Mouse (Mus musculus) brain, embryonic 14.5 days (tissue): Measurements from ENCODE around the gene Dhx30.

Experiments
- CTCF ChIP-seq: fragments of 200-500 bp; IDR thresholded peaks from 2 replicates; pipeline ENCODE4 v1.5.1; 2012; ENCODE audit warnings: inconsistent platforms, mild to moderate bottlenecking, moderate library complexity, borderline replicate concordance; ENCODE audit not compliant: insufficient read depth, insufficient read length; ENCODE audit errors: extremely low read depth
- POLR2A ChIP-seq: fragments of 200-500 bp; IDR thresholded peaks from 2 replicates; pipeline ENCODE4 v1.6.1; 2012; ENCODE audit warnings: mild to moderate bottlenecking, inconsistent platforms, borderline replicate concordance; ENCODE audit not compliant: poor library complexity, insufficient read depth, insufficient read length, severe bottlenecking; ENCODE audit errors: extremely low read depth

DNA sequence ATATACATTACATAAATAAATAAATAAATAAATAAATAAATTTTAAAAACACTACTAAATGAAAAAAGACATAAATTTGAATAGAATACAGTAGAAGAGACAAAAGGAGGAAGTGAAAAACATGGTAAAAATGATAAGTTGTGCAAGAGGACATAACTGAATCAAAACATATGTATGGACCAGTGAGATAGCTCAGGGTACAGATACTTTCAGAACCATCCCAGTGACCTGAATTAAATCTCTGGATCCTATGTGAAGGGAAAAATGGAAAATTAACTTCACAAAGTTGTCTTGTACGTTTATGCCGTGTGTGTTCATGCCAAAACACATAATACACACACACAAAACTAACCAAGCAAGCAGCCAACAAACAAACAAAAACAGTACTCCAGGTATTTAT, 5.7 kb upstream of the Dhx30 start:
- TF ChIP-seq CTCF, result no peak
- no peak for TF ChIP-seq POLR2A
